Mouse (Mus musculus) frontal cortex, postnatal 36 days (tissue): ENCODE results near the gene Ndufs1.

Source experiments
- DNase-seq, 2 experiments: peaks; one replicate each; pipeline ENCODE4 v3.0.0; 2022; ENCODE audit warnings: low spot score in 2 of 2

Gene Ndufs1

DNA sequence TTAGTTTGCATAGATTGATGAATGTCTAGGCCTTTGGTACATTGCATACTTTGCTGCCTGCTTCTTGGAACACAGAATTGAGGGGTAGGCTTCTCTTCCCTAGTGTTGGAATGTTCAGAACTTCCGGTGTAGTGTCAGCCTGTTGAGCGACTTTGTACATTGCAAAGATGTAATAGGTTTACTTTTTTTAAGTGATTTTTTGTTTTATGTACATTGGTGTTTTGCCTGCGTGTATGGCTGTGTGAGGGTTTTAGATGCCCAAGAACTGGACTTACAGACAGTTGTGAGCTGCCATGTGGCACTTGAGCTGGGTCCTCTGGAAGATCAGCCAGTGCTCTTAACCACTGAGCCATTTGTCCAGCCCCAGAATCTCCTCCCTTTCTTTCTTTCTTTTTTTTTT lies 61.1 kb downstream of the Ndufs1 start:
- DNase-seq = no peak

DNA sequence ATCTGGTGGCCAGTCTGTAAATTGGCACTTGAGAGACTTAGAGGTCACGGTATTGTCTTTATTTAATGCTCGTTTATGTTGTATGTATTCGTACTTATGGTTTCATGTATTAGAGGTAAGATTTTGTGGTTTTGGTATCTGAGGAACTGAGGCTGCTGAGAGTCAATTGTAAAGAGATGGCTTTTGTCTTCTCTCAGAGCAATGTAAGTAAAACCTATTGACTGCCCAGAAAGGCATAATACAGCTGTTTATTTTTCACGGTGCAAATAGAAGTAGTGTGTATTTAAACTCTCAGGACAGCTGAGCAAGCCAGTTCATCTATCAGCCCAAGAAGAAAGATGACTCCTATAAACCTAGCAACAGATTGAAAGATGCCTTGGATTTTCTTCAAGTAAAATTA lies 61.5 kb downstream of the Ndufs1 start:
- no peak for DNase-seq

DNA sequence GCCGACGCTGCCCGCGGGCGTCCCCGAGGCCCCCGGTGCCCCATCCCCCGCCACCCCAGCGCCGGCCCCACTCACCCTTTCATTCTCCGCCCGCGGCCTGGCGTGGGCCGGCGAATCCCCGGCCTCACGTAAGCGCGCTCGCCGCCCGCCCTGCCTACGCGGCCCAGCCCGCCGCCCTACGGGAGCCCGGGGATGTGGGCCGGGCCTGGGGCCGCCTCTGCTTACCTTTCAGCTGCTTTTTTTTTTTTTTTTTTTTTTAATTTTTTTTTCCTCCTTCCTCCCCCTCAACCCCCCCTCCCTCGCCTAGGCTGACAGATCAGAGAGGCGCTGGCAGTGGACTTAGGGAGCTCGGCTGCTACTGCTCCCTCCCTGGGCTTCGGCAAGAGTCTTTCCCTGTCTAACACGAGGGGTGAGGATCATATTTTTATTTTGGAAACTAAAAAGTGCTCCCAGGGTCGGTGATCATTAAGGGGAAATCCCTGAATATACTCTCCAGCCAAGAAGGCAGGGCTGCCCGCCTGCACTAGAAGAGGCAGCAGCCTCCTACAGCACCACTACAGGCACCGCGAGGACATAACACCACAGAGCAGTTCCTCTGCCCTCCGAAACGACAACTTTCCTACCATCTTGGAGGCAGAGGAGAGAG lies 62.4 kb downstream of the Ndufs1 start, which contains the start of gene Ino80d:
Gene Ino80d, minus strand, starts transcription at position 532 of the 646 bp plus-strand sequence.
- peak; percentile 80 to 84 for DNase-seq

DNA sequence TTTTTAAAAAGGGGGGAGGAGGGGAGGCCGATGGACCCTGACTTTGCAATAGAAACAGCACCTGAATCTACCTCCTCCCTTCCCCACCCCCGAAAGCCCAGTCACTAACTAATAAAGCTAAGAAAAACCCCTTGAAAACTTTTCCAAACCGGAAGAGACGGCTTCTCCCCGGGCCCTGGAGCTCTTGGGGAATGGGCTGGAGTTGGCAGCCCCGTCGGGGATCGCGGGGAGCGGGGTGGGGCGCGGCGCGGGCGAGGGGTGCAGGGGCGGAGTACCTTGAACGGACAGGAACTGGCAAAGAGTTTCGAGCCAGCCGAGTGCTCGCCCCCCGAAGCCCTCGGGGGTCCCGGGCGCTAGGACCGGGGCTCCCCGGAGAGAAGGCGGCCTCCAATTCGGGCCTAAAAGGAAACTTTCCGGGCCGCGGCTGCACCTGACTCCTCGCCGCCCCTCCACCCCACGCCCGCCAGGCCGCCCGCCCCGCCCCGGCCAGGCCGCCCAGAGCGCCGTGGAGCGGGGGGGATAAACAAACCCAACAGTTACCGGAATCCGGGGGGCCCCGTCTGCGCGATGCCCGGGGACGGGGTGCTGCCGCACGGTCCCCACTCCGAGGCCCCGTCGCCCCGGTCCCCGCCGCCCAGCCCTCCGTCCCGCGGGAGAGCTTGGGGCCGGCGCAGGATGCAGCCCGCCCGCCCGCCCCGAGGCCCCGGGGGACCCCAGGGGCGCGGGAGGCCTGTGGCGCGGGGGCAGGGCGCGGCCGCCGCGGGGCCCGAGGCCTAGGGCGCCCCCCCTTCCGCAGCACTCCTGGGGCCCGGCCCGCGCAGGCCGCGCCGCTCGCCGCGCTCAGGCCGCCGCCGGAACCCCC lies 63.1 kb downstream of the Ndufs1 start:
- peak in 1 of 2 experiments; percentile 38 for DNase-seq

DNA sequence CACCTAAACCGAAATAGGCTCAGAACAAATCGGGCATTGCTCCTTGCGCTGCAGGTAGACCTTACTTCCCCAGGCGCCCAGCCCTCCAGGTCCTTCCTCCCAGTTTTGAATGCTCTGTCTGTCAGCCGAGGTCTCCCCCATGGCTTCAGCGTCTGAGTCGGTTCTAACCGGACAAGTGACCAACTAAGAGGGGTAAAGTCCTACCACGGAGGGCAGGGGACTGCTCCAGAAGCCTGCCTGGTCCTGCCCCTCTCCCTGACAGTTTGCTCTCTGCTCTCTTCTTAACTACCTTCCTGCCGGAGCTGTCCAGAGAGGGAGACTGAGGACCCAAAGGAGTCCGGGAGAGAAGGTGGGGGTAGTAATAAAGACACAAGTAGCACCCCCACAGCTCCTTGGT lies 63.8 kb downstream of the Ndufs1 start:
- peak in 1 of 2 experiments; percentile 21 for DNase-seq

DNA sequence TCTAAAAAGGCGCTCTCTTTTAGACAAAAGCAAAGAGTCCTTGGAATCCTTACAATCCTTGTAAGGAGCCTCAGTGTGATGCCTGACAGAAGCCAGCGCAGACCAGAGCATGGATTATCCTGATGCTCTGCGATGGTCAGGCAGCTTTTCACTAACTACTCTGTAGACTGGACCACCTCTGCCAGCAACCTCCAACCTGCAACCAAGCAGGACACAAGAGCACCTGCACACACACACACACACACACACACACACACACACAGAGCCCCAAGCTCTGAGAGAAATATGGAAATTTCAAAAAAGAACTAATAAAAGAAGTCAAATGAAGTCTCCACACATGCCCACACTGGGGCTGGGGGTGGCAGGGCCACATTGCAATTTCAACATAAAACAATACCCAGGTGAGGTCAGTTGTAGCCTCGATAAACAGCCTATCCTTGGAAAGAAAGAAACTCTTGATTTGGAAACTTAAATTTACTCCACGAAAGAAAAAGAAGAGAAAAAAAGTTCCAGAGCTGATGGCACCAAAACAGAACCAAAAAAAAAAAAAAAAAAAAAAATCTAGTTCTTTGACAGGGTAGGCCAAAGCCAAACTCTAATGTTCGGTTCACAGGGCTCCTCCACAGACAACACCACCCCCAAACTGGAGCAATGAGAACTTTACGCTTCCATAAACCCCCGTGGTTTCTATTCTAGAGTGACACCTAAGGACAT lies 64.3 kb downstream of the Ndufs1 start:
- DNase-seq = no peak

DNA sequence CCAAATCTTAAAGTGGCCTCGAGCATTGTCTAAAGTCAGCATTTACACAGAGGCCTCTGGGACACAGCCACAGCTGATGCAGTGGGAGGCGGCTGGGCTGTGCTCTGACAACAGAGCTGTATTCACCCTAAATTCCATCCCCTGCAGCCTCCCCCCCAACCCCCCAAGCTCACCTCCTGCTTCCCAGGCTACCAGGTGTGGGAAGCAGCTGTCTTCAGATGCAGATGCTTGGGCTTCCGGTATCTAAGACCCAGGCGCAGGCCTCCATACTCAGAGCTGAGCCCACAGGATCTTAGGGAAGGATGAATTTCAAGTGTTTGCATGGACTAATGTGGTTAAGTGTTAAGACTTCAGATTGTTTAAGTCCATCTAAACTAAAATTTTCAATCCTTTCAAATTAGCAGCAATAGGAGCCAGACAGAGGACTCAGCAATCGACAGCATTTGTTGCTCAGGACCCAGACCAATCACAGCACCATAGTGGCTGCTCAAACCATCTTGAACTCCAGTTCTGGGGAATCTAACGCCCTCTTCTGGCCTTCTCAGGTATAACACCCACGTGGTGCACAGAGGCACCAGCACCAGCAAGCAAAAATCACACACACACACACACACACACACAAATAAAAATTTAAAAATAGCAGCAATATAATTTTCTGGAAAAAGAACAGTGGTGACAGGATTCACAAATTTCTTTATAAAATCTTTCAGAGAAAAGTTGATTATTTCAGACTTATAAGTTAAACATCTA lies 65.9 kb downstream of the Ndufs1 start:
- no peak for DNase-seq

DNA sequence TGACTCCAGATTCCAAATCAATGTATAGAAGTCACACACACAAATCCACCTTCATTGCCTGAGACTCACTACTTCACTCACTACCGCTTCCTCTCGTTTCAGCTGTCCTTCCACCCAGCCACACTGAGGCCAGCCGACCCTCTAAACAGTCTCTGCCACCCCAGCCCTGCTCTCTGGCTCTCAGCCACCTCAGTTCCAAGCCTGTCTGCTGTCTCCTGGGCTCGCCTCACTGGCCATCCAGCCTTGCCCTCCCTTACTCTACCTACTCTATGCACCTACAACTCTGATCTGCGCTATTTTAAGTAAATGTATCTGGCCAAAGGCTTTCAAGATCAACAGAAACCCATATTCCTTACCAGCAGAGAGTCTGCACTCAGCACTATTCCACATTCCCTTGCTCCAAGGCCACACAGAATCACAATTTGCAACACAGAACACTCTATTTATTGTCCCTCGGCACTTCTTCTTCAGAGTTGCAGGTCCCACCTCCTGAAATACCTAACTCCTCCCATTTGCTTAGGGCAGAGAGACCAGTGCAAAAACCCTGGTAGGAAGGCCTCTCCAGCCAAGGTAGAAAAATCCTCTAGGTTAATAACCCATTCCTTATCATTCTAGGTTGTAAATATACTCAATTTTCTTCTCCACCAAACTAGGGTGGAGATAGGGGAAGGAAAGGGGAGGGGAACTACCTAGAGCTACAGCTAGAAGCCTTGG lies 68.9 kb downstream of the Ndufs1 start:
- DNase-seq = no peak

DNA sequence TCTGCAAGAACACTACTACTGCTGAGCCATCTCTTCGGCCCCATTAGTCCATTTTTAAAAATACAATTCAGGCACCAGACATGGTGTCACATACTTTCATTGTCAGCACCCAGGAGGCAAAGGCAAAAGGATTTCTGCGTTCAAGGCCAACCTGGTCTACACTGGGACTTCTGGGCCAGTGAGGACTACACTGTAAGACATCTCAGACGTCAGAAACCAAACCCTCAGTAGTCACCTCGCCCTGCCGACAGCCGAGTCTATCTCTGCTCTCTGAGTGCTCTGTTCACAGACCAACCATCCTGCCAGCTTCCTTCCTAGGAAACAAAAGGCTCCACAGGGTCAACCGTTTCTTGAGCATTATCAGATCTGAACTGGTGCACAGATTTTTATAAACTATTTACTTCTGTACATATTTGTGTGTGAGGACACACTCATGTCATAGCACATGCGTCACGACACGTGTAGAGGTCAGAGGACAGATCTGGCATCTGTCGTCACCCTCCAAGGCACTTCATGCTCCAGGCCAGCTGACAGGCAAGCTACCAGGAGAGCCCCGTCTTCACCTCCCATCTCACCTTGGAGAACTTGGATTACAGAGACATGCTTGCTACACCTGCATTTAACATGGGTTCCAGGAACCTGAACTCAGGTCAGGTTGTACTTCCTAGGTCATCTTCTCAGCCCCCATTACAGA lies 73.7 kb downstream of the Ndufs1 start:
- DNase-seq = no peak

DNA sequence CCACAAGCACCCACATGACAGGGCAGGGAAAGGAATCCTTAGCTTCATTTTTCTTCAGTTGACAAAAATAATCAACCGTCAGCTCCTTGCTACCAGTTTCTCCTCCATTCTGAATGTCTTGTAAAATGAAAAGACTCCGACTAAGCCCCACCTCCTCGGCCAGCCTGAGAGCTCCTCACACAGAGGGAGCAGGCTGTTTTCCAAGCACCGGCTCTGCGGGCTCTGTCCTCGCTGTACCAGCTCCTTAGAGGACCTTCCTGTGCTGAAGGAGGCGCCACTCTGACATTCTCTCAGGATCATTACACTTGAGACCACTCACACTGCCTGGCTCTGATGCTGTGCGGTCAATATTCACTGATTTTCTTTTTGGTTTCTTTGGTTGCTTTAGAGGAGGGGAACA lies 76.4 kb downstream of the Ndufs1 start:
- no peak for DNase-seq

DNA sequence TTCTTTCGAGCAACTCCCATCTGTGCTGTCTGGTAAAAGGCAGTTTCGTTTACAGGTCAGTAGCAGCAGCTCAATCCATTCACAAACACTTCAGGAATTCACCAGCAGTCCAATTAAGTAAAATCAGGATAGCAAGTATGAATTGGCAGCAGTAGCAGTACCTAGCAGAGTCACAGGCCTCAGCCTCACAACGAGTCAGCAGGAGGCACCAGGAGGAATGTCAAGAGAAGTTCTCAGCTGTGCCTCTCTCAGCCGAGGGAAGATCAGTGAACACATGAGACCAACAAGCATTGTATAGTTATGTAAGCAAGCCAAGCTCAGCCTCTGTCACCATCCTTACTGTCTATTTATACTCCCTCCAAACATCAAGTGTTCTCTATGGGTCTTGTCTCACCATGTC lies 77.8 kb downstream of the Ndufs1 start:
- DNase-seq = no peak

DNA sequence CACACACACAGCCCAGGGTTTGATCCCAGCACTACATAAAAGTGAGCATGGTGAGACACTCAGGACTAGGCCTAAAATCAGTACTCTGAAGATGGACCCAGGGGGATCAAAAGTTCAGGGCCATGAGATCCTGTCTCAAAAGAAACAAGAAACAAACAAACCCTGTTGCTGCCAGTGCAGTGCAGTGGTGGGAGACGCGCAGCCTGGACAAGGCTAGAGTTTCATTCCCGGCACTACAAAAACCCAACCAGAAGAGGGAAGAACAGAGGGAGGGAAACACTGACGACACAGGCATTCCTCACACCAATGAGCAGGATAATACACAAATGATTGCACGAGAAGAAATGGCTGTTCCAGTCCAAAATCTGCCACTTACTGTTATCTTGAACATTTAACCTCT lies 80.6 kb downstream of the Ndufs1 start:
- no peak for DNase-seq
